33 mouse cellular contexts compared by ENCODE assay signal in genomic region chr6:118153091-118153490, GRCm38 (mm10). TPM values are rescaled to one million over a fixed set of nuclear protein-coding genes. Genes with fewer than 3 reads are reported as not detected.
"Had no signal": no experiment of that assay in that cellular context is flagged by ENCODE, and none has a peak within 500 bp of the region (broad histone marks: within the 10 kb centered on the region; RNA-seq: fewer than 3 reads in every experiment).

No protein-coding gene starts in this region.

- H3K9ac ChIP-seq: limb, embryonic 12.5 days; limb, embryonic 13.5 days; limb, embryonic 15.5 days; liver, embryonic 12.5 days; liver, embryonic 13.5 days; liver, embryonic 14.5 days; liver, embryonic 15.5 days; liver, postnatal 0 days; lung, embryonic 14.5 days; lung, embryonic 15.5 days; midbrain, embryonic 12.5 days; midbrain, embryonic 13.5 days; midbrain, embryonic 15.5 days; neural tube, embryonic 12.5 days; neural tube, embryonic 13.5 days had no signal

- H3K36me3 ChIP-seq: limb, embryonic 10.5 days; limb, embryonic 12.5 days; limb, embryonic 13.5 days; limb, embryonic 15.5 days; liver, embryonic 12.5 days; liver, embryonic 13.5 days; liver, embryonic 15.5 days; lung, embryonic 15.5 days; midbrain, embryonic 10.5 days; midbrain, embryonic 12.5 days; midbrain, embryonic 13.5 days; midbrain, embryonic 15.5 days; neural tube, embryonic 12.5 days; neural tube, embryonic 13.5 days had no signal

- DNase-seq: left cerebral cortex, postnatal 4 days; liver; liver, embryonic 13.5 days; liver, postnatal 0 days; lung, adult 18-20 months; lung, embryonic 14.5 days; lung, postnatal 10 days; lung, postnatal 14 days; lung, postnatal 36 days; lung, postnatal 4 days; midbrain, embryonic 14.5 days had no signal

- H3K27me3 ChIP-seq: limb, embryonic 12.5 days; limb, embryonic 13.5 days; limb, embryonic 15.5 days; liver, embryonic 12.5 days; liver, embryonic 13.5 days; liver, embryonic 15.5 days; lung, embryonic 15.5 days; midbrain, embryonic 12.5 days; midbrain, embryonic 13.5 days; midbrain, embryonic 15.5 days; neural tube, embryonic 12.5 days; neural tube, embryonic 13.5 days had no signal

- ATAC-seq: liver, embryonic 12.5 days; liver, postnatal 0 days; midbrain, embryonic 13.5 days; midbrain, embryonic 15.5 days; midbrain, embryonic 16.5 days had no signal

- H3K4me3 ChIP-seq: limb, embryonic 10.5 days; limb, embryonic 12.5 days; limb, embryonic 13.5 days; limb, embryonic 15.5 days; liver, embryonic 12.5 days; liver, embryonic 13.5 days; liver, embryonic 15.5 days; lung, embryonic 15.5 days; megakaryocyte, embryonic 14.5 days; midbrain, embryonic 10.5 days; midbrain, embryonic 12.5 days; midbrain, embryonic 13.5 days; midbrain, embryonic 15.5 days; myocyte; neural tube, embryonic 12.5 days; neural tube, embryonic 13.5 days had no signal

- H3K9me3 ChIP-seq: limb, embryonic 10.5 days; limb, embryonic 12.5 days; limb, embryonic 13.5 days; limb, embryonic 15.5 days; liver, embryonic 12.5 days; liver, embryonic 13.5 days; liver, embryonic 15.5 days; lung, embryonic 15.5 days; megakaryocyte, embryonic 14.5 days; midbrain, embryonic 10.5 days; midbrain, embryonic 12.5 days; midbrain, embryonic 13.5 days; midbrain, embryonic 15.5 days; neural tube, embryonic 12.5 days; neural tube, embryonic 13.5 days had no signal

- H3K4me2 ChIP-seq: limb, embryonic 12.5 days; limb, embryonic 13.5 days; limb, embryonic 15.5 days; liver, embryonic 11.5 days; liver, embryonic 12.5 days; liver, embryonic 13.5 days; liver, embryonic 15.5 days; lung, embryonic 14.5 days; lung, embryonic 15.5 days; midbrain, embryonic 11.5 days; midbrain, embryonic 12.5 days; midbrain, embryonic 13.5 days; midbrain, embryonic 15.5 days; neural tube, embryonic 12.5 days; neural tube, embryonic 13.5 days had no signal

- H3K27ac ChIP-seq: limb, embryonic 10.5 days; limb, embryonic 12.5 days; limb, embryonic 13.5 days; limb, embryonic 15.5 days; liver, embryonic 12.5 days; liver, embryonic 13.5 days; liver, embryonic 14.5 days; liver, embryonic 15.5 days; lung, embryonic 15.5 days; macrophage; midbrain, embryonic 10.5 days; midbrain, embryonic 12.5 days; midbrain, embryonic 13.5 days; midbrain, embryonic 15.5 days; neural tube, embryonic 12.5 days; neural tube, embryonic 13.5 days had no signal

- H3K4me1 ChIP-seq: limb, embryonic 10.5 days; limb, embryonic 12.5 days; limb, embryonic 13.5 days; limb, embryonic 15.5 days; liver, embryonic 12.5 days; liver, embryonic 13.5 days; liver, embryonic 15.5 days; lung, embryonic 15.5 days; midbrain, embryonic 12.5 days; midbrain, embryonic 13.5 days; midbrain, embryonic 15.5 days; neural tube, embryonic 12.5 days; neural tube, embryonic 13.5 days had no signal

RNA-seq across cellular contexts. Expression of gene Ret, which starts 44.4 kb away (rescaled TPM):
- total RNA-seq: liver, adult 2 months; megakaryocyte-erythroid progenitor cell, adult 5-6 weeks had no signal
- polyA plus RNA-seq: macrophage had no signal
